Mouse (Mus musculus): ENCODE results near the gene Tiam1.

Gene Tiam1

GRCm38 (mm10) chr16:89882477-89883234, 260.9 kb downstream of the Tiam1 start:
- no peak for DNase-seq (ENCODE audit: low read depth)

- no peak for DNase-seq (ENCODE audit: low read depth)
Measured at GRCm38 (mm10) chr16:89877206-89877605, 266.4 kb downstream of the Tiam1 start.

- no peak for DNase-seq (ENCODE audit: low read depth)
Measured at GRCm38 (mm10) chr16:89876079-89876478, 267.5 kb downstream of the Tiam1 start.

- no peak for DNase-seq (ENCODE audit: low read depth)
Measured at GRCm38 (mm10) chr16:89874012-89874704, 269.4 kb downstream of the Tiam1 start.

GRCm38 (mm10) chr16:89872011-89872942, 271.3 kb downstream of the Tiam1 start:
- no peak for DNase-seq (ENCODE audit: low read depth)

GRCm38 (mm10) chr16:89871382-89871781, 272.2 kb downstream of the Tiam1 start:
- DNase-seq (ENCODE audit: low read depth): no peak

- DNase-seq (ENCODE audit: low read depth): no peak
Measured at GRCm38 (mm10) chr16:89870059-89870458, 273.5 kb downstream of the Tiam1 start.

- no peak for DNase-seq (ENCODE audit: low read depth)
Measured at GRCm38 (mm10) chr16:89868502-89868901, 275.1 kb downstream of the Tiam1 start.

GRCm38 (mm10) chr16:89867212-89867829, 276.2 kb downstream of the Tiam1 start:
- no peak for DNase-seq (ENCODE audit: low read depth)

GRCm38 (mm10) chr16:89865136-89865535, 278.4 kb downstream of the Tiam1 start:
- no peak for DNase-seq (ENCODE audit: low read depth)

- no peak for DNase-seq (ENCODE audit: low read depth)
Measured at GRCm38 (mm10) chr16:89864710-89865109, 278.9 kb downstream of the Tiam1 start.

GRCm38 (mm10) chr16:89863264-89863663, 280.3 kb downstream of the Tiam1 start:
- DNase-seq (ENCODE audit: low read depth): no peak

- DNase-seq (ENCODE audit: low read depth): no peak
Measured at GRCm38 (mm10) chr16:89861531-89861930, 282.0 kb downstream of the Tiam1 start.

GRCm38 (mm10) chr16:89860708-89861107, 282.9 kb downstream of the Tiam1 start:
- DNase-seq (ENCODE audit: low read depth): no peak

GRCm38 (mm10) chr16:89857666-89858065, 285.9 kb downstream of the Tiam1 start:
- DNase-seq (ENCODE audit: low read depth): no peak

GRCm38 (mm10) chr16:89854731-89855130, 288.8 kb downstream of the Tiam1 start:
- DNase-seq (ENCODE audit: low read depth): no peak

- no peak for DNase-seq (ENCODE audit: low read depth)
Measured at GRCm38 (mm10) chr16:89851333-89851732, 292.2 kb downstream of the Tiam1 start.

GRCm38 (mm10) chr16:89848651-89849597, 294.6 kb downstream of the Tiam1 start:
- DNase-seq (ENCODE audit: low read depth): no peak

- DNase-seq (ENCODE audit: low read depth): no peak
Measured at GRCm38 (mm10) chr16:89848179-89848578, 295.4 kb downstream of the Tiam1 start.

GRCm38 (mm10) chr16:89845461-89845860, 298.1 kb downstream of the Tiam1 start:
- DNase-seq (ENCODE audit: low read depth): no peak

- peak; percentile 13 for DNase-seq (ENCODE audit: low read depth)
Measured at GRCm38 (mm10) chr16:89844580-89844979, 299.0 kb downstream of the Tiam1 start.
